Mouse (Mus musculus): ENCODE results near the gene Hmg20a. TPM values are rescaled to one million over a fixed set of nuclear protein-coding genes. Genes with fewer than 3 reads are reported as not detected.
"Not testable (repeated sequence)": the region's sequence is repeated elsewhere in the genome, so short reads cannot be mapped to it uniquely, and the experiment has no call there.

Gene Hmg20a
- polyA plus RNA-seq, 1 experiment from 2014 or later: 73.0 TPM

GRCm38 (mm10) chr9:56415935-56416607, 2.3 kb upstream of the Hmg20a start:
- H3K9ac ChIP-seq: no peak overlapping the region
- peaks cover 13% of the 10 kb centered on the region; the same call in 1 of the 2 replicates for H3K4me1 ChIP-seq
- H3K4me2 ChIP-seq (replicated peaks): no peak overlapping the region
- WGBS: 73% methylated on average over 4 of the region's 4 CpGs
- ATAC-seq (ENCODE audit: insufficient number of reproducible peaks, insufficient read depth, low FRiP score, low TSS enrichment): no peak
- no peak overlapping the region for H3K4me3 ChIP-seq
- H3K27me3 ChIP-seq: no peaks in the 10 kb centered on the region
- H3K27ac ChIP-seq: no peak overlapping the region
- H3K36me3 ChIP-seq: no peaks in the 10 kb centered on the region
- no peaks in the 10 kb centered on the region for H3K9me3 ChIP-seq

- peak; percentile 65 for ATAC-seq (ENCODE audit: insufficient number of reproducible peaks, insufficient read depth, low FRiP score, low TSS enrichment)
- Histone ChIP-seq H3K36me3 (no peaks in the 10 kb centered on the region), H3K9me3 (no peaks in the 10 kb centered on the region), H3K4me2 (replicated peaks) (peak overlapping the region; percentile 74), H3K27ac (peak overlapping the region; percentile 94), H3K4me3 (peak overlapping the region; percentile 79), H3K27me3 (no peaks in the 10 kb centered on the region), H3K9ac (peak overlapping the region; percentile 80), H3K4me1 (peaks cover 20% of the 10 kb centered on the region; the same call in 1 of the 2 replicates)
- WGBS: under 1% methylated on average over 40 of the region's 40 CpGs
Observed at GRCm38 (mm10) chr9:56417415-56417947, 928 bp upstream of the Hmg20a start.

GRCm38 (mm10) chr9:56418738-56419239, 380 bp downstream of the Hmg20a start:
- no peaks in the 10 kb centered on the region for H3K36me3 ChIP-seq
- WGBS: 0% methylated on average over 11 of the region's 11 CpGs
- peak overlapping the region; percentile 94 for H3K27ac ChIP-seq
- no peaks in the 10 kb centered on the region for H3K27me3 ChIP-seq
- H3K9ac ChIP-seq: peak overlapping the region; percentile 72
- peak overlapping the region; percentile 67 for H3K4me2 ChIP-seq (replicated peaks)
- ATAC-seq (ENCODE audit: insufficient number of reproducible peaks, insufficient read depth, low FRiP score, low TSS enrichment): peak; percentile 15; the same call in 1 of the 2 replicates
- H3K4me1 ChIP-seq: peaks cover 22% of the 10 kb centered on the region; the same call in 1 of the 2 replicates
- H3K4me3 ChIP-seq: peak overlapping the region; percentile 79
- no peaks in the 10 kb centered on the region for H3K9me3 ChIP-seq

- H3K27me3 ChIP-seq: no peaks in the 10 kb centered on the region
- H3K9me3 ChIP-seq: no peaks in the 10 kb centered on the region
- WGBS: 97% methylated on average over 1 of the region's 1 CpGs
- peaks cover 22% of the 10 kb centered on the region; the same call in 1 of the 2 replicates for H3K4me1 ChIP-seq
- H3K4me3 ChIP-seq: no peak overlapping the region
- ATAC-seq (ENCODE audit: insufficient number of reproducible peaks, insufficient read depth, low FRiP score, low TSS enrichment): no peak
- H3K27ac ChIP-seq: no peak overlapping the region
- H3K4me2 ChIP-seq (replicated peaks): no peak overlapping the region; the same call in 1 of the 2 replicates
- H3K9ac ChIP-seq: no peak overlapping the region
- H3K36me3 ChIP-seq: no peaks in the 10 kb centered on the region
Observed at GRCm38 (mm10) chr9:56420236-56420635, 1.8 kb downstream of the Hmg20a start.

GRCm38 (mm10) chr9:56420892-56421601, 2.6 kb downstream of the Hmg20a start:
- no peak overlapping the region for H3K27ac ChIP-seq
- H3K4me2 ChIP-seq (replicated peaks): no peak overlapping the region
- H3K9me3 ChIP-seq: no peaks in the 10 kb centered on the region
- H3K9ac ChIP-seq: no peak overlapping the region
- H3K36me3 ChIP-seq: no peaks in the 10 kb centered on the region
- no peak for ATAC-seq (ENCODE audit: insufficient number of reproducible peaks, insufficient read depth, low FRiP score, low TSS enrichment)
- no peaks in the 10 kb centered on the region for H3K27me3 ChIP-seq
- 86% methylated on average over 9 of the region's 9 CpGs for WGBS
- H3K4me3 ChIP-seq: no peak overlapping the region
- H3K4me1 ChIP-seq: peaks cover 22% of the 10 kb centered on the region; the same call in 1 of the 2 replicates

- Histone ChIP-seq H3K36me3 (no peaks in the 10 kb centered on the region), H3K4me1 (peaks cover 20% of the 10 kb centered on the region; the same call in 1 of the 2 replicates), H3K27ac (no peak overlapping the region), H3K27me3 (no peaks in the 10 kb centered on the region), H3K9me3 (no peaks in the 10 kb centered on the region), H3K4me3 (no peak overlapping the region), H3K4me2 (replicated peaks) (no peak overlapping the region), H3K9ac (no peak overlapping the region)
- ATAC-seq (ENCODE audit: insufficient number of reproducible peaks, insufficient read depth, low FRiP score, low TSS enrichment): no peak
- WGBS: 81% methylated on average over 5 of the region's 5 CpGs
Observed at GRCm38 (mm10) chr9:56421991-56422390, 3.6 kb downstream of the Hmg20a start.

- Histone ChIP-seq H3K9me3 (no peaks in the 10 kb centered on the region), H3K4me3 (no peak overlapping the region), H3K27me3 (no peaks in the 10 kb centered on the region), H3K4me2 (replicated peaks) (no peak overlapping the region), H3K27ac (no peak overlapping the region), H3K36me3 (no peaks in the 10 kb centered on the region), H3K9ac (no peak overlapping the region), H3K4me1 (peaks cover 17% of the 10 kb centered on the region; the same call in 1 of the 2 replicates)
- ATAC-seq (ENCODE audit: insufficient number of reproducible peaks, insufficient read depth, low FRiP score, low TSS enrichment): no peak
- WGBS: 96% methylated on average over 4 of the region's 4 CpGs
Observed at GRCm38 (mm10) chr9:56424861-56425260, 6.5 kb downstream of the Hmg20a start.

- H3K4me2 ChIP-seq (replicated peaks): no peak overlapping the region
- no peak for ATAC-seq (ENCODE audit: insufficient number of reproducible peaks, insufficient read depth, low FRiP score, low TSS enrichment)
- H3K9me3 ChIP-seq: no peaks in the 10 kb centered on the region
- 90% methylated on average over 5 of the region's 5 CpGs for WGBS
- H3K4me1 ChIP-seq: no peaks in the 10 kb centered on the region
- no peaks in the 10 kb centered on the region for H3K36me3 ChIP-seq
- no peaks in the 10 kb centered on the region for H3K27me3 ChIP-seq
- H3K27ac ChIP-seq: no peak overlapping the region
- H3K4me3 ChIP-seq: no peak overlapping the region
- H3K9ac ChIP-seq: no peak overlapping the region
Observed at GRCm38 (mm10) chr9:56435821-56436526, 17.6 kb downstream of the Hmg20a start.

- not testable (repeated sequence) for H3K9ac ChIP-seq; ATAC-seq (ENCODE audit: insufficient number of reproducible peaks, insufficient read depth, low FRiP score, low TSS enrichment); H3K4me2 ChIP-seq (replicated peaks); H3K9me3 ChIP-seq; H3K4me1 ChIP-seq; H3K36me3 ChIP-seq; H3K27me3 ChIP-seq; H3K27ac ChIP-seq; H3K4me3 ChIP-seq
- 87% methylated on average over 24 of the region's 29 CpGs for WGBS
Observed at GRCm38 (mm10) chr9:56437300-56437892, 19.0 kb downstream of the Hmg20a start.

- no peak overlapping the region for H3K4me3 ChIP-seq
- H3K4me2 ChIP-seq (replicated peaks): no peak overlapping the region
- no peak overlapping the region for H3K27ac ChIP-seq
- no peaks in the 10 kb centered on the region for H3K9me3 ChIP-seq
- H3K36me3 ChIP-seq: no peaks in the 10 kb centered on the region
- WGBS: 82% methylated on average over 7 of the region's 7 CpGs
- no peaks in the 10 kb centered on the region for H3K27me3 ChIP-seq
- H3K4me1 ChIP-seq: no peaks in the 10 kb centered on the region; the same call in 1 of the 2 replicates
- no peak overlapping the region for H3K9ac ChIP-seq
- no peak for ATAC-seq (ENCODE audit: insufficient number of reproducible peaks, insufficient read depth, low FRiP score, low TSS enrichment)
Observed at GRCm38 (mm10) chr9:56439699-56440098, 21.3 kb downstream of the Hmg20a start.

GRCm38 (mm10) chr9:56451570-56451969, 33.2 kb downstream of the Hmg20a start:
- H3K4me3 ChIP-seq: no peak overlapping the region
- H3K4me1 ChIP-seq: no peaks in the 10 kb centered on the region
- H3K9me3 ChIP-seq: no peaks in the 10 kb centered on the region
- H3K36me3 ChIP-seq: 0 out of 2 replicates have a peak, but pooled peaks cover 4% of the 10 kb centered on the region
- H3K27me3 ChIP-seq: no peaks in the 10 kb centered on the region
- H3K4me2 ChIP-seq (replicated peaks): no peak overlapping the region
- no peak for ATAC-seq (ENCODE audit: insufficient number of reproducible peaks, insufficient read depth, low FRiP score, low TSS enrichment)
- H3K27ac ChIP-seq: no peak overlapping the region
- 92% methylated on average over 6 of the region's 6 CpGs for WGBS
- H3K9ac ChIP-seq: no peak overlapping the region

Data from embryonic facial prominence, embryonic 12.5 days (tissue).